Mouse (Mus musculus) embryonic facial prominence, embryonic 12.5 days (tissue): ENCODE measurements around the gene Snai3. TPM values are rescaled to one million over a fixed set of nuclear protein-coding genes. Genes with fewer than 3 reads are reported as not detected.
A peak's percentile ranks its signal among the peaks of the same experiment; 100 is the strongest.

ENCODE experiments used
- ATAC-seq: fragments of 200-750 bp; cut with Nextera tagmentation; 2 replicates; pipeline ENCODE4 v1.8.0; 2017; ENCODE audit not compliant: insufficient number of reproducible peaks, insufficient read depth, low FRiP score, low TSS enrichment
- H3K27ac ChIP-seq: fragments of 300-500 bp; sonication (generic); 2 replicates; pipeline ENCODE4 v1.5.1; 2016; ENCODE audit warnings: mild to moderate bottlenecking
- H3K27me3 ChIP-seq: fragments of 300-500 bp; sonication (generic); 2 replicates; pipeline ENCODE4 v1.6.1; 2016; ENCODE audit warnings: mild to moderate bottlenecking, moderate library complexity
- H3K36me3 ChIP-seq: fragments of 300-500 bp; sonication (generic); 2 replicates; pipeline ENCODE4 v1.6.1; 2016; ENCODE audit warnings: mild to moderate bottlenecking
- H3K4me1 ChIP-seq: fragments of 300-500 bp; sonication (generic); 2 replicates; pipeline ENCODE4 v1.6.1; 2016
- H3K4me2 ChIP-seq: fragments of 300-500 bp; sonication (generic); replicated peaks from 2 replicates; pipeline ENCODE4 v1.6.1; 2016; ENCODE audit warnings: mild to moderate bottlenecking, moderate library complexity
- H3K4me3 ChIP-seq: fragments of 300-500 bp; sonication (generic); 2 replicates; pipeline ENCODE4 v1.5.1; 2016; ENCODE audit warnings: mild to moderate bottlenecking
- H3K9ac ChIP-seq: fragments of 300-500 bp; sonication (generic); 2 replicates; pipeline ENCODE4 v1.6.1; 2016; ENCODE audit warnings: mild to moderate bottlenecking, moderate library complexity
- H3K9me3 ChIP-seq: fragments of 300-500 bp; sonication (generic); 2 replicates; pipeline ENCODE4 v1.6.1; 2016; ENCODE audit warnings: mild to moderate bottlenecking, moderate library complexity
- WGBS: fragments of 180-500 bp; shearing (Covaris S2); methylation state at CpG from one replicate; pipeline ENCODE4 v1.1.7; 2016; 5-methylcytosine and 5-hydroxymethylcytosine counted together
- polyA plus RNA-seq: library from polyadenylated mRNA; unstranded; fragments of >200 nt; fragmentation: Nextera tagmentation; extraction: Ambion mirVana; gene quantifications from 2 replicates; pipeline ENCODE4 v1.2.1, GENCODE M21; 2016

Snai3 gene
- 0.45 and 0.73 TPM in 2 replicates for polyA plus RNA-seq

DNA sequence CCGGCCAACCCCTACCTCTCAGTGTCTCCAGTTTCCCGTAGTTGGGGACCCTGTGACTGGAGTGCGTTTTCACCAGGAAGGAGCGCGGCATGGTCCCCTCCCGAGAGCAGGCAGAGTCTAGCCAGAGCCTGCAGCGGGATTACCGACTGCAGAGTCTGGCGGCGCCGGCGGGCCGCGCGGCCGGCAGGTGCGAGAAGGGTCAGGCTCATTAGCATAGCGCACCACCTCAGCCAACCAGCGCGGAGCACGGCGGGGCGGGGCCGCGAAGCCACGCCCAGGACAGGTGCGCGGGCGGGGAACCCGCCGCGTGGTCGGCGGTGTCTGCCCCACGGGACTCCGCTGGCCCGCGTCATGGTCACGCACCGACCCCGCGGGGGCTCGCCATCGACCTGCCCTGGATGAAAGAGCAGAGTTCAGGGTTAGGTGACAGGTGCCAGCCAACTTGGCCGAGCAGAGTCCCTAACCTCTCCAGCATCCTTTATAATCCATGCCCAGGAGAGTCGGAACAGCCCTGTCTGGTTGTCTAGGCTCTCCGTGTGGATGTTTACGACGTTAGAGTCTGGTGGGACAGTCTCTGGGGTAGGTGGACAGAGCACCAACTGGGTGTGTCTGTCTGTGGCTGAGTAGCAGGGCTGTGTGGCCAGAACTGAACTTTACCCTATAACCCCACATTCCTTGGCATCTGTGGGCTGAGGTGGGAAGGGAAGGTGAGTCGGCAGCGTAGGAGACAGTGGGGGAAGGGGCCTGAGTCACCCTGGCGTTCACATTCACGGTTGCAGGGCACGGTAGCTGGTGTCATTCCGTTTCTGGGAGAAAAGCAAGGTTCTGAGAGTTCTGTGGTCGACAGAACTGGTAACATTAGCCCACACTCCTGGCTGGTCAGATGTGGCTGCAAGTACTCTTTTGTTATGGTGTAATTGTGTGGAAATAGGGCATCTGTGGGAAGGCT, at the start of gene Snai3:
TSS of gene Snai3 (minus strand) at position 210 of the 949 bp plus-strand sequence.
- peak within 1 kb of the TSS; percentile 29 for H3K4me3 ChIP-seq
- ATAC-seq, result peak; percentile 68
- WGBS, result 3% methylated on average over 56 of the region's 56 CpGs
- H3K27ac ChIP-seq, result 0 out of 2 replicates have a peak within 1 kb of the TSS, but pooled peaks have one; percentile 36
- H3K4me1 ChIP-seq, result peaks cover 12% of the 10 kb centered on the region
- no peaks in the 10 kb centered on the region for H3K9me3 ChIP-seq
- peaks cover 9% of the 10 kb centered on the region; the same call in 1 of the 2 replicates for H3K36me3 ChIP-seq
- peak within 1 kb of the TSS; percentile 5; the same call in 1 of the 2 replicates for H3K9ac ChIP-seq
- peaks cover 69% of the 10 kb centered on the region for H3K27me3 ChIP-seq
- H3K4me2 ChIP-seq, result peak within 1 kb of the TSS; percentile 57

DNA sequence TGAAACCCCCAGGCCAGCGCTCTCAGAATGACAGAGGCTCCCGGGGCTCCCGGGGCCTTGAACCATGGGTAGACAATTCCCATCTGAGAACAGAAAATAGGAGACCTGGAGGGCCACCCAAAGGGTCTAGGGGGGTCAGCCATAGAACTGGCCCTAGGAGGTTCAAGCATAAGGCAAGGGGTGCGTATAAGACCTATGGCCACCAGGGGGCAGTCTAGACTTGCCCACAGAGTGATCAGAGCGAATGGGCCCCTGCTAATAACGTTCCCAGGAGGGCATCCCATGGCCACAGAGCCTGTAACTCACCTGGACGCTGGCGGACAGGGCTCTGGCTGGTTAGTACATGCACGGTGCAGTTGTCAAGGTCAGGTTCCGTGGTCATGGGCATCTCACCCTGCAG, 40.3 kb upstream of the Snai3 start:
- WGBS, result 38% methylated on average over 10 of the region's 10 CpGs
- peaks cover 36% of the 10 kb centered on the region for H3K36me3 ChIP-seq

DNA sequence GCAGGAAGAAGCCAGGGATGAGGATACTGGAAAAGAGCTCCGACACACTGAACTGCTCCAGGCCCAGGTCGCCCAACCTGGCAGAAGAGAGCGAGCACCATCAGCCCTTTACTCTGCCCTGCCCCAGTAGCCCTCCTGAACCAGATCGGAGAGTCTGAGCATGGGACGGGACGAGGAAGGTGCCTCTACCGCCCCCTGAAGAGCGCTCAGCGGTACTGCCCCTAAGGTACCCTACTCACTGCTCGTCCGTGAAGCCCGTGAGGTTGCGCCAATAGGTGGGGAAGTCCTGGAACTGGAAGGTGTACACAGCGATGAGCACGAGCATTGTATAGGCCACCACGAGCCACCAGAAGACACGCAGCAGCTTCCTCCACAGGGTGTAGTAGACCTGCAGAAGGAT, 37.4 kb upstream of the Snai3 start:
- Histone ChIP-seq H3K27me3 (no peaks in the 10 kb centered on the region), H3K27ac (no peak overlapping the region), H3K4me1 (no peaks in the 10 kb centered on the region), H3K9me3 (no peaks in the 10 kb centered on the region), H3K4me3 (no peak overlapping the region), H3K36me3 (peaks cover 59% of the 10 kb centered on the region), H3K9ac (no peak overlapping the region), H3K4me2 (no peak overlapping the region)
- ATAC-seq, result no peak
- 75% methylated on average over 17 of the region's 17 CpGs for WGBS

More for the DNA sequence above, 40.3 kb upstream of the Snai3 start:
- no peak for ATAC-seq
- 0 out of 2 replicates have a peak, but pooled peaks cover 2% of the 10 kb centered on the region for H3K4me1 ChIP-seq
- H3K27me3 ChIP-seq, result no peaks in the 10 kb centered on the region
- no peaks in the 10 kb centered on the region for H3K9me3 ChIP-seq
- no peak overlapping the region for H3K4me3 ChIP-seq
- H3K27ac ChIP-seq, result no peak overlapping the region
- H3K9ac ChIP-seq, result no peak overlapping the region
- no peak overlapping the region for H3K4me2 ChIP-seq

DNA sequence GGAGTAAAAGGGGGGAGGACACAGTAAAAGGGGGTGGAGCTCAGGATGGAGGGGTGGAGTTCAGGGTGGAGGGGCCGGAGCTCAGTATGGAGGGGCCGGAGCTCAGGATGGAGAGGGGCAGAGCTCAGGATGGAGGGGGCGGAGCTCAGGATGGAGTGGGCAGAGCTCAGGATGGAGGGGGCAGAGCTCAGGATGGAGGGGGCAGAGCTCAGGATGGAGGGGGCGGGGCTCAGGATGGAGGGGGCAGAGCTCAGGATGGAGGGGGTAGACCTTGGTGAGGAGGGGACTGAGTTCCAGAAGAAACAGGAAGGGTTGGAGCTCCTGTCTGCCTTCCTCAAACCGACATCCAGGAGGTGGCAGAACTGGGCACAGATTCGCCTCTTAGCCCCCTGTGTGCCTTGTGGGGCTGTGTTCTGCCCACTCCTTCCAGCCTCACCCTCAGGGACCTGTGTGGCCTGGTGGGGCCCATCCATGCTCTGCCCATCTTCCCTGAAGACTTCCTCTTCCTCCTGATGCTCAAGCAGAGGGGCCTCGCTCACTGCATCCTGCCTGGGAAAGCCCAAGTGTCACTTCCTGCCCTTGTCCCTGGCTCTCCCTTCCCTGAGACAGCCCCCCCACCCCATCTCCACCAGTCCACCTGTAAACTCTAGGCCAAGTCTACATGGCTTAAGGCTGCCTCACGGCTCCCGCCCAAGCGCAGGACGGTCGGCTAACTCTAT, 36.6 kb upstream of the Snai3 start:
- Histone ChIP-seq H3K4me2 (no peak overlapping the region), H3K36me3 (peaks cover 64% of the 10 kb centered on the region), H3K4me1 (no peaks in the 10 kb centered on the region), H3K9me3 (no peaks in the 10 kb centered on the region), H3K9ac (no peak overlapping the region), H3K4me3 (no peak overlapping the region), H3K27ac (no peak overlapping the region), H3K27me3 (no peaks in the 10 kb centered on the region)
- ATAC-seq, result no peak
- WGBS, result 78% methylated on average over 12 of the region's 12 CpGs

DNA sequence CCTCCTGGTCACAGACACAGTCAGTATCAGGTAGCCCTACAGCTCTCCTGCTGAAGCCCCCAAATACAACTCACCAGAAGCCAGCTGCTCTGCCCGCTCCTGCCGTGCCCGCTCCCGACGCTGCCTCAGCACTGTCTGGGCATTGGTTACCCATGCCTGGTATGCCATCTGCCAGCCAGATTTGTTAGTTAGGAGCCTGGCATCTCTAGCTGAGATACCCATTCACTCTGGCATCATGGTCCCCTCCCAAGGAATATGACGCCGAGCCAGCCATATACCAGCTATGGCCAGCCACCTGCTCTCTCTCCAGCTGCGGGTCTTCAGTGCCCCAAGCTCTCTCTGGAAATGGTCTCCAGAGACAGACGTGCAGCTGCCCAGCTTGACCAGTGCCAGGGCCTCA, 27.9 kb upstream of the Snai3 start:
- Histone ChIP-seq H3K36me3 (peaks cover 86% of the 10 kb centered on the region), H3K27me3 (no peaks in the 10 kb centered on the region), H3K4me1 (no peaks in the 10 kb centered on the region), H3K9ac (no peak overlapping the region), H3K27ac (no peak overlapping the region), H3K4me3 (no peak overlapping the region), H3K9me3 (no peaks in the 10 kb centered on the region), H3K4me2 (no peak overlapping the region)
- 94% methylated on average over 9 of the region's 9 CpGs for WGBS
- ATAC-seq, result no peak

DNA sequence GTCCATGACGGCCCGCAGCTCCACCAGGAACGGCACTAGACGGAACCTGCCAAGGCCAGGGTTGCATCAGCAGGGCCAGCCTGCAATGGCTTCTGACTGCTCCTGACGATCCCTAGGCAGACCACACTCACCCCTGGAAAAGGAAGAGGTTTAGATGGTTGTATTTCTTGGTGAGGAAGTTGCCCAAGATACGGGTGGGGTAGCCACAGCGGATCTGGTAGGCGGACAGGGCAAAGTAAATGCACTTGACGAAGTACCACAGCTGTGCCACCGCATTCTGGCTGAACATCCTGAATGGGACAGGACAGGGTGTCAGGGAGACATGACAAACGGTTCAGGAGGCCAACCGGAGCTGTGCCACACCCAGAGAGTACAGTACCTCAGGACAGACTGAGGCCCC, 24.3 kb upstream of the Snai3 start:
- peaks cover 95% of the 10 kb centered on the region for H3K36me3 ChIP-seq
- no peaks in the 10 kb centered on the region for H3K9me3 ChIP-seq
- no peak overlapping the region for H3K4me3 ChIP-seq
- ATAC-seq, result no peak
- H3K9ac ChIP-seq, result no peak overlapping the region
- no peaks in the 10 kb centered on the region for H3K27me3 ChIP-seq
- no peak overlapping the region for H3K4me2 ChIP-seq
- no peak overlapping the region for H3K27ac ChIP-seq
- WGBS, result 92% methylated on average over 12 of the region's 12 CpGs
- no peaks in the 10 kb centered on the region for H3K4me1 ChIP-seq

DNA sequence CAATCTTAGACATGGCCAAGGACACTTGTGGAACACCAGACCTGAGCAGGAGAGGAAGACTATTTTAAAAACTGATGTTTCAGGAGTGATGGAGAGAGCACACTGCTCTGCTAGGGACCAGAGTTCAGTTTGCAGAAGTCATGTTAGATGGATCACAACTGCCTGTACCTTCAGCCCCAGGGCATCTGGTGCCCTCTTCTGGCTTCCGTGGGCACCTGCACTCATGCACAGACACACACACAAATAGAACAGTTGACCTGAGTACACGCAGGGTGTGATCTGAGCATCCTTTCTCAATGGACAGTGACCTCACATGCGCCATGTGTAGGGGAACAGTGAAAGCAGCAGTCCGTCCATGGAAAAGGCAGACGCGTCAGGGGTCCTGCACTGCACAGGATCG, 23.3 kb upstream of the Snai3 start:
- H3K9me3 ChIP-seq, result no peaks in the 10 kb centered on the region
- peaks cover 96% of the 10 kb centered on the region for H3K36me3 ChIP-seq
- no peak overlapping the region for H3K27ac ChIP-seq
- WGBS, result 96% methylated on average over 7 of the region's 7 CpGs
- H3K4me3 ChIP-seq, result no peak overlapping the region
- H3K4me2 ChIP-seq, result no peak overlapping the region
- H3K4me1 ChIP-seq, result no peaks in the 10 kb centered on the region
- no peak overlapping the region for H3K9ac ChIP-seq
- ATAC-seq, result no peak
- H3K27me3 ChIP-seq, result no peaks in the 10 kb centered on the region

DNA sequence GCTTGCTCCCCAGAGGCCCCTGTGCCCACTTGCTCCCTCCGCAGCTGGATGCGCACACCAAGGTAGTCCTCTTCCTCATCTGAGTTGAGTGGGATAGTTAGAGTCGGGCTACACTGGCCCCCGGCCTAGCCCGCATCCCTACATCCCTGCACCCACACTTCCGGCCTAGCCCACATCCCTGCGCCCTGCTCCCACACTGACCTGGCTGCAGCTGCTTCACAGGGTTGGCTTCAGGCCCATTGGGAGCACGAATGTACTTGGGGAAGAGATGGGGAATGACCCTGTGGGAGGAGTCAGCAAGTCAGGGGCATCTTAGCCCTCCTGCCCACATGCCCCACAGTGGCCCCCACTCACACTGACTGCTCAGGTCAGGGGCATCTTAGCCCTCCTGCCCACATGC, 21.9 kb upstream of the Snai3 start:
- Histone ChIP-seq H3K4me2 (no peak overlapping the region), H3K36me3 (peaks cover 98% of the 10 kb centered on the region), H3K4me3 (no peak overlapping the region), H3K9me3 (no peaks in the 10 kb centered on the region), H3K27me3 (no peaks in the 10 kb centered on the region), H3K4me1 (no peaks in the 10 kb centered on the region), H3K9ac (no peak overlapping the region), H3K27ac (no peak overlapping the region)
- ATAC-seq, result no peak
- WGBS, result 91% methylated on average over 8 of the region's 8 CpGs

DNA sequence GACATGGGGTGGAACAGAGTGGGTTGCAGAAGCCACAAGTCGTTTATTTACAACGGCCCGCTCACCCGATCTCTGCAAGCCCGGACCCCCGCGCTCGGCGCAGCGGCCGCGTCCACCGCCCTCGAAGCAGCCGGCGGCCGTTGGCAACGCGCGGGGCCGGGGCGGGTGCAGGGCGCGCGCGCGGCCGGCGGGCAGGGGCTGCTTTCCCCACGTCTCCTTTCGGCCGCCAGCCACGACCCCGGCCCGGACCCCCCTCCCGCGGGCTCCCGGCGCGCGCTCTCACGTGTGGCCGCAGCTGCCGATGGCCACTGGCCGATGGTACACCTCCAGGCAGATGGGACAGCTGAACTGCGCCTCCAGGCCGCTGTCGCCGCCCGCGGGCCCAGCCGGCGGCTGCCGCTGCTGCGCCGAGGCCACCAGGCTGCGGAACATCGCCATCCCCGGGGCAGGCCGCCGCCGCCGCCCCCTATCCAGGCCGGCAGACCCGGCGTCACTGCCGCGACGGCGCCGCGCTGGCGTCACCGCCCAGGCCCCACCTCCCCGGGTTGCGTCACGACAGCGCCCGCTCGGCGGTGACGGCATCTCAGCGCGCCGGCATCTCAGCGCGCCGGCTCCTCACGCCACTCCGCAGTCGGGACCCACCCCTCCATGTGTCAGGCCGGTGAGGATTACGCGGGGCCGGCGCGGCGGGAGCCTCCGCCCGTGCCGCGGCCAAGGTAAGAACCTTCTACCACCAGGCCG, 15.2 kb upstream of the Snai3 start, which contains the start of the genes Rnf166 and Ctu2:
TSS of gene Rnf166 (minus strand) at position 485 of the 741 bp plus-strand sequence.
TSS of gene Ctu2 (plus strand) at position 564 of the 741 bp plus-strand sequence.
- H3K4me2 ChIP-seq, result peak within 1 kb of the TSS; percentile 94
- no peaks in the 10 kb centered on the region for H3K9me3 ChIP-seq
- H3K27me3 ChIP-seq, result no peaks in the 10 kb centered on the region
- ATAC-seq, result peak; percentile 56
- H3K27ac ChIP-seq, result peak within 1 kb of the TSS; percentile 70
- peak within 1 kb of the TSS; percentile 96 for H3K4me3 ChIP-seq
- H3K4me1 ChIP-seq, result peaks cover 21% of the 10 kb centered on the region
- H3K9ac ChIP-seq, result peak within 1 kb of the TSS; percentile 94
- peaks cover 49% of the 10 kb centered on the region for H3K36me3 ChIP-seq
- under 1% methylated on average over 82 of the region's 103 CpGs for WGBS

DNA sequence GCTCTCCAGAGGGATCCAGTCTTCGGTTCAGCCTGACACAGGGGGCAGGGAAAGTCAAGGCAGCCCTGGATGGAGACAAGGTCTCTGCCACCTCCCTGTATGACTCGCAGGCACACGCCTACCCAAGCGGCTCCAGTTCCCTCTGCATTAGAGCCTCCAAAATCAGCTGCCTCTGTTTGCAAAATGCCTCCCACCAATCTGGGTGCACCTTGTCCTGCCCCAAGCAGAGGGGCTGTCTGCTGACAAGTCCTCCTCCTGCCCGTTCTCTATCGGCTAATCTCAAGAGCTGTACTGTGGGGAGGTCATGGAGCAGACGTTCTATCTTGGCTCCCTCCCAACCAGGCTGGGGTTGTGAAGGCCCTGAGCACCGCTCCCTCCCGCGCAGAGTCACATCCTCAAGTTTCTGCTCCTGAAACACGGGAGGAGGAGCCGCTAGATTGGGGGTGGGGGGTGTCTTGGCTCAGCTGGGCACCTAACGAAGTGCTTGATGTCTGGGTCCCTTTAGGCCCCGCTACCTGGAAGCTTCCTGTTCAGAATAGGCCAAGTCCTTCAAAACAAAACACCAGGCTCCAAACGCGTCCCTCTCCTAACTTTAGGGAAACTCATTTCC, 14.5 kb upstream of the Snai3 start:
- H3K27me3 ChIP-seq, result no peaks in the 10 kb centered on the region
- ATAC-seq, result no peak
- H3K4me3 ChIP-seq, result peak overlapping the region; percentile 96
- peaks cover 21% of the 10 kb centered on the region for H3K4me1 ChIP-seq
- peaks cover 49% of the 10 kb centered on the region for H3K36me3 ChIP-seq
- peak overlapping the region; percentile 70 for H3K27ac ChIP-seq
- H3K9me3 ChIP-seq, result no peaks in the 10 kb centered on the region
- peak overlapping the region; percentile 94 for H3K4me2 ChIP-seq
- 13% methylated on average over 16 of the region's 16 CpGs for WGBS
- peak overlapping the region; percentile 94 for H3K9ac ChIP-seq
